Mouse (Mus musculus): Measurements from ENCODE around the gene Abca1. TPM values are rescaled to one million over a fixed set of nuclear protein-coding genes. Genes with fewer than 3 reads are reported as not detected.

The Abca1 gene
- polyA plus RNA-seq, 2 experiments = 9.0 to 12.3 TPM

DNA sequence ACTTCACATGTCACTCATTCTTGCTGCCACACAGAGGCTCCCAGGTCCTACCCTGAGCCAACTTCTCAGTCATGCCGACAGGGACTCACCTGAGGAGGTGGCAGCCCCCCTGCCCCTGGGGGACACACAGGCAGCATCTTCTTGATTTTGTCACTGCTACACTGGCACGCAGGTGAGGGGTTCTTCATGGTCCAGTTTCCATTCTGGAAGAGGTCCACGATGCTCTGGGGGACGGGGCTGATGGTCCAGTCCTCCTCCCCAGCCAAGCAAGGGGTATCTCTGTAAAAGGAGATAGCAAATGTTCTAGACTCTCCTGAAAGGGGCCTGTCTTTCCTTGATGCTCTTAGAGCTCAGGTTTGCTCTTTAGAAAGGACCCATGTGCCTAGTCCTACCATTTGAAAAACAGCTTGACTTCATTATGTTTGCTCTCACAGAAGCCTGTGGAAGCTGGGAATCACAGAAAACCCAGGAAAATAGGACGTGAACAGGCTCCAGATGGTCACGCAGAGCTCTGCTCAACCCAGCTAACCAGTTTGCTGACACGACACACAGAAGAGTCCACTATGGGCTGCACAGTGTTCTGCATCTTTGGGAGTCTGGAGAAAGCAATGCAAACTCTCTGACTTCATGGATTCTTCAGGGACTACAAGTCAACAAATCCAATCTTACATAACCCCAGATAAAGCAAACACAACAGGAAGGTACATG is 97.2 kb downstream of the Abca1 start:
- no peak for TF ChIP-seq POLR2A (IDR thresholded peaks at IDR 0.05; ENCODE audit: borderline replicate concordance, extremely low read depth, insufficient read depth, insufficient read length)
- H3K4me3 ChIP-seq (replicated peaks; ENCODE audit: low read length) = no peak overlapping the region
- WGBS = 78% methylated on average over 7 of the region's 7 CpGs
- DNase-seq (ENCODE audit: low spot score) = no peak
- peaks cover 71% of the 10 kb centered on the region for H3K36me3 ChIP-seq (ENCODE audit: control insufficient read depth, insufficient read depth, low read length)
- ATAC-seq (ENCODE audit: low FRiP score, low read depth) = no peak
- no peaks in the 10 kb centered on the region for H3K27me3 ChIP-seq (ENCODE audit: control insufficient read depth, insufficient read depth, low read length)
- H3K27ac ChIP-seq (replicated peaks; ENCODE audit: low read depth, low read length) = no peak overlapping the region
- H3K4me1 ChIP-seq (ENCODE audit: control insufficient read depth, insufficient read depth, low read length) = no peaks in the 10 kb centered on the region
- H3K9ac ChIP-seq (ENCODE audit: low read depth, low read length, severe bottlenecking) = no peak overlapping the region
- no peak overlapping the region for H3K4me2 ChIP-seq (replicated peaks; ENCODE audit: low read depth, low read length, severe bottlenecking)
- no peaks in the 10 kb centered on the region for H3K9me3 ChIP-seq (ENCODE audit: control insufficient read depth, low read length)

DNA sequence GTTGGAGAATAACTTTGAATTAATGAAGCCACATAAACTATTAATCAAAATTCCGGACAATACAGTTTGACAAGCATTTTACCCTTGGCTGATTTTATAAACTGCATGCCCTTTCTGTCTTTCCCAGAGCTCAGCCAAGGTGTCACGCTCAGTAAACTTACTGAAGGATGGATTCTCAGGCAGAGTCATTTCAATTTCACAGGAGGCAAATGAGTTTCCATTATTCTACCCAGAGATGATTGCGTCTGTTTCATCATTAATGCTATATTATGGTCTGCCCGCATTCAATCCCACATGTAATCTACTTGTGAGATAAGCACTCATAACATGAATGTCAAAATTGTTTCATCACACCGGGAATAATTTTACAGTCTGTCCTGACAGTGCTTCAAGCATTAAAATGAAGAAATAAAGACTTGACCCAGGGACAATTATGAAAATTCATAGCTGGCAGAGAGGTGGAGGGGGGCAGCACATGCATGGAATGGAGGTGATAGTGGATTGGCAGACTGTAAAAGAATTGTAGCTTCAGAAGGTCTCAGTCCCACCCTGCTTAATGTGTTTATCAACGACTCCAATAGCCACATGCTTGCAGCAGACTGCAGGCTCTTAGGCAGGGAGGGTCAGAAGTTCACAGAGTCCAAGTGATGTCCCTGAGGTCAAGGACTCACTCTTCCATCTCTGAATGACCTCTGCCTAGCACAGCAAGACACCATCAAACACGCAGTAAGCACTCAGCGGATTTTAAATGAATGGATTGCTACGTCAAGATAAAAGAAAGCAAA is 113.3 kb downstream of the Abca1 start:
- no peaks in the 10 kb centered on the region for H3K27me3 ChIP-seq (ENCODE audit: control insufficient read depth, insufficient read depth, low read length)
- no peak for TF ChIP-seq POLR2A (IDR thresholded peaks at IDR 0.05; ENCODE audit: borderline replicate concordance, extremely low read depth, insufficient read depth, insufficient read length)
- H3K4me2 ChIP-seq (replicated peaks; ENCODE audit: low read depth, low read length, severe bottlenecking) = no peak overlapping the region
- H3K9me3 ChIP-seq (ENCODE audit: control insufficient read depth, low read length) = no peaks in the 10 kb centered on the region
- H3K4me3 ChIP-seq (replicated peaks; ENCODE audit: low read length) = no peak overlapping the region
- DNase-seq (ENCODE audit: low spot score) = no peak
- WGBS = 70% methylated on average over 9 of the region's 9 CpGs
- no peak overlapping the region for H3K27ac ChIP-seq (replicated peaks; ENCODE audit: low read depth, low read length)
- ATAC-seq (ENCODE audit: low FRiP score, low read depth) = no peak
- no peak overlapping the region for H3K9ac ChIP-seq (ENCODE audit: low read depth, low read length, severe bottlenecking)
- peaks cover 57% of the 10 kb centered on the region for H3K36me3 ChIP-seq (ENCODE audit: control insufficient read depth, insufficient read depth, low read length)
- H3K4me1 ChIP-seq (ENCODE audit: control insufficient read depth, insufficient read depth, low read length) = no peaks in the 10 kb centered on the region

DNA sequence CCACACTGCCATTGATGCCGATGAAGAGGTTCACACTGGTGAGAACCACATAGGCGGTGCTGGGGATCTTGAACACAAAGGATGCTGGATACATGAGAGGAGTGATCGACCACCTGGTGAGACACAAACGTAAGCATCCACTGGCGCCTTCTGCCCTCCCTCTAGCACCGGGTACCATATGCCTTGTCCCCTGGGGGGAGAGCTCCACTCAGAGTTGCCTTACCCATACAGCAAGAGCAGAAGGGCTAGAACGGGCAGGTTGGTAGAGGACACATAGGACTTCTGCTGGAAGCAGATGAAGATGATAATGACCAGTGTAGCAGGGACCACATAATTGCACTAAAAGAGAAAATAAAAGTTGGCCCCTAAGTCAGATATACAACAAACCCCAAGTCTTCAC is 113.9 kb downstream of the Abca1 start:
- H3K4me2 ChIP-seq (replicated peaks; ENCODE audit: low read depth, low read length, severe bottlenecking) = no peak overlapping the region
- no peak overlapping the region for H3K27ac ChIP-seq (replicated peaks; ENCODE audit: low read depth, low read length)
- no peaks in the 10 kb centered on the region for H3K27me3 ChIP-seq (ENCODE audit: control insufficient read depth, insufficient read depth, low read length)
- no peak overlapping the region for H3K4me3 ChIP-seq (replicated peaks; ENCODE audit: low read length)
- H3K9ac ChIP-seq (ENCODE audit: low read depth, low read length, severe bottlenecking) = no peak overlapping the region
- WGBS = 90% methylated on average over 7 of the region's 7 CpGs
- peaks cover 60% of the 10 kb centered on the region for H3K36me3 ChIP-seq (ENCODE audit: control insufficient read depth, insufficient read depth, low read length)
- ATAC-seq (ENCODE audit: low FRiP score, low read depth) = no peak
- H3K9me3 ChIP-seq (ENCODE audit: control insufficient read depth, low read length) = no peaks in the 10 kb centered on the region
- DNase-seq (ENCODE audit: low spot score) = no peak
- no peaks in the 10 kb centered on the region for H3K4me1 ChIP-seq (ENCODE audit: control insufficient read depth, insufficient read depth, low read length)
- no peak for TF ChIP-seq POLR2A (IDR thresholded peaks at IDR 0.05; ENCODE audit: borderline replicate concordance, extremely low read depth, insufficient read depth, insufficient read length)

DNA sequence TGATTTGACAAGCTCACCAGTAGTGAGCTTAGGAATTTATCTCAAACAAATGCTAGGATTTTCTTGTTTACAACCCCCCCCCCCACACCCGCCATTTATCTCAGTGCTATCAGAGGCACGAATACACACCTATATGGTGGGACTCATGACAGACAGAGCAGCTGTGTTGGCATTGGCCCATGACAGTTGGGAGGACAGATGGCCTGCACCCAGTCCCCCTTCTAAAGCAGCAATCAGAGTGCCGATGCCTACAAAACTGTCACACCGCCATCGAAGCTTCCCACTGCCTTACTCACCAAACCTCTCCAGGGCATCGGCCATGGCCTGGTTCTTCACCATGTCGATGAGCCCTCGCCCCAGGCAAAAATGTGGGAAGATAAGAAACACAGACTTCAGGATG is 115.9 kb downstream of the Abca1 start:
- no peaks in the 10 kb centered on the region for H3K27me3 ChIP-seq (ENCODE audit: control insufficient read depth, insufficient read depth, low read length)
- WGBS = 90% methylated on average over 8 of the region's 8 CpGs
- H3K4me1 ChIP-seq (ENCODE audit: control insufficient read depth, insufficient read depth, low read length) = no peaks in the 10 kb centered on the region
- H3K36me3 ChIP-seq (ENCODE audit: control insufficient read depth, insufficient read depth, low read length) = peaks cover 51% of the 10 kb centered on the region
- no peak overlapping the region for H3K27ac ChIP-seq (replicated peaks; ENCODE audit: low read depth, low read length)
- no peak overlapping the region for H3K9ac ChIP-seq (ENCODE audit: low read depth, low read length, severe bottlenecking)
- ATAC-seq (ENCODE audit: low FRiP score, low read depth) (no peak), DNase-seq (ENCODE audit: low spot score) (no peak)
- no peak overlapping the region for H3K4me3 ChIP-seq (replicated peaks; ENCODE audit: low read length)
- no peak overlapping the region for H3K4me2 ChIP-seq (replicated peaks; ENCODE audit: low read depth, low read length, severe bottlenecking)
- H3K9me3 ChIP-seq (ENCODE audit: control insufficient read depth, low read length) = no peaks in the 10 kb centered on the region
- TF ChIP-seq POLR2A (IDR thresholded peaks at IDR 0.05; ENCODE audit: borderline replicate concordance, extremely low read depth, insufficient read depth, insufficient read length) = no peak

DNA sequence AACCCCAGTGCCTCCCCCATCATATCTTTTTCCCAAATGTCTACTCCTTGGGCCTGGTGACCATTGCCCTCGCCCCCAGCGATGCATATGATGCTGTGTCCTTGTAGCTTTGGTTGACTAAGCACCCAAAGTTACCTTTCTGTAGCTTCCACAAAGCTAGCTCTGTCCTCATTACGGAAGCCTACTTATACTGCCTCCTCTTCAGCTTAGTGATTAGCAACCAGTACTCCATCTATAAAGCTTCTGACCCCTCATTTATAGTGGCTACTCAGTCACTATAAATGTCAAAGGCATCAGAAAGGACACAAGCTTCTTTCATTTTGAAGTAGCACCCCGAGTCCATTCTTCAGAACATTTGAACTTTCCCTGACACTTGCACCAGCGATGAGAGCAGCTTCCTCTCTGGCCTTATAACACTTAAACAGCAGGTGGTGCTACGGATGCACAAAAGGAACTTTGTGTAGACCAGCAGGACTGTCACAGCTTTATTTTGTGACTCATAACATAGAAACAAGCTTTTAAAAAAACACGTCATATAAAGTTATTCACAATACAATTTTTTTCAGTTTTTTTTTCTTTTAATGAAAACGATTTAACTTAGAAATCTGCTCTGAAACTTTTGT is 129.3 kb downstream of the Abca1 start:
- Histone ChIP-seq H3K4me1 (ENCODE audit: control insufficient read depth, insufficient read depth, low read length) (no peaks in the 10 kb centered on the region), H3K27ac (replicated peaks; ENCODE audit: low read depth, low read length) (no peak overlapping the region), H3K36me3 (ENCODE audit: control insufficient read depth, insufficient read depth, low read length) (peaks cover 22% of the 10 kb centered on the region), H3K9me3 (ENCODE audit: control insufficient read depth, low read length) (no peaks in the 10 kb centered on the region; the same call in 1 of the 2 replicates), H3K27me3 (ENCODE audit: control insufficient read depth, insufficient read depth, low read length) (no peaks in the 10 kb centered on the region), H3K9ac (ENCODE audit: low read depth, low read length, severe bottlenecking) (no peak overlapping the region), H3K4me2 (replicated peaks; ENCODE audit: low read depth, low read length, severe bottlenecking) (no peak overlapping the region), H3K4me3 (replicated peaks; ENCODE audit: low read length) (no peak overlapping the region)
- TF ChIP-seq POLR2A (IDR thresholded peaks at IDR 0.05; ENCODE audit: borderline replicate concordance, extremely low read depth, insufficient read depth, insufficient read length) = no peak
- DNase-seq (ENCODE audit: low spot score) (no peak), ATAC-seq (ENCODE audit: low FRiP score, low read depth) (no peak)
- 48% methylated on average over 8 of the region's 8 CpGs for WGBS
